Mouse (Mus musculus) midbrain, postnatal 0 days (tissue): ENCODE results near the gene Prr9. TPM values are rescaled to one million over a fixed set of nuclear protein-coding genes. Genes with fewer than 3 reads are reported as not detected.

Experiments used
- ATAC-seq: fragments of 200-750 bp; cut with Nextera tagmentation; 2 replicates; pipeline ENCODE4 v1.8.0; 2017; ENCODE audit warnings: moderate number of reproducible peaks, mild to moderate bottlenecking, moderate TSS enrichment, moderate library complexity; ENCODE audit not compliant: low FRiP score
- DNase-seq: peaks from one replicate; pipeline ENCODE4 v3.0.0-alpha.2; 2015; ENCODE audit warnings: low spot score
- H3K27ac ChIP-seq: fragments of 300-500 bp; sonication (generic); 2 replicates; pipeline ENCODE4 v1.5.1; 2014; ENCODE audit warnings: low read depth, mild to moderate bottlenecking, low read length, mixed read lengths
- H3K27me3 ChIP-seq: fragments of 300-500 bp; sonication (generic); 2 replicates; pipeline ENCODE4 v1.6.1; 2014; ENCODE audit warnings: low read length, control low read depth, mixed read lengths; ENCODE audit not compliant: insufficient read depth
- H3K36me3 ChIP-seq: fragments of 300-500 bp; sonication (generic); 2 replicates; pipeline ENCODE4 v1.6.1; 2014; ENCODE audit warnings: low read length, control low read depth, mixed read lengths; ENCODE audit not compliant: insufficient read depth
- H3K4me1 ChIP-seq: fragments of 300-500 bp; sonication (generic); 2 replicates; pipeline ENCODE4 v1.6.1; 2014; ENCODE audit warnings: mild to moderate bottlenecking, control low read depth, antibody characterized with exemption, low read length, mixed read lengths; ENCODE audit not compliant: insufficient read depth
- H3K4me2 ChIP-seq: fragments of 300-500 bp; sonication (generic); 2 replicates; pipeline ENCODE4 v1.6.1; 2014; ENCODE audit warnings: low read depth, mild to moderate bottlenecking, low read length, mixed read lengths; ENCODE audit not compliant: poor library complexity, severe bottlenecking
- H3K4me3 ChIP-seq: fragments of 300-500 bp; sonication (generic); 2 replicates; pipeline ENCODE4 v1.5.1; 2014; ENCODE audit warnings: low read depth, mild to moderate bottlenecking, low read length, moderate library complexity
- H3K9ac ChIP-seq: fragments of 300-500 bp; sonication (generic); replicated peaks from 2 replicates; pipeline ENCODE4 v1.6.1; 2014; ENCODE audit warnings: mild to moderate bottlenecking, low read length, moderate library complexity, mixed read lengths; ENCODE audit not compliant: poor library complexity, severe bottlenecking
- H3K9me3 ChIP-seq: fragments of 300-500 bp; sonication (generic); 2 replicates; pipeline ENCODE4 v1.6.1; 2016; ENCODE audit warnings: low read length, control low read depth
- CTCF ChIP-seq: IDR thresholded peaks from 2 replicates; pipeline ENCODE4 v1.5.1; 2016; ENCODE audit warnings: antibody characterized with exemption, mild to moderate bottlenecking
- WGBS: fragments of 180-500 bp; shearing (Covaris S2); extraction: QIAGEN DNeasy Blood & Tissue Kit; methylation state at CpG from one replicate; pipeline ENCODE4 v1.1.7; 2014; 5-methylcytosine and 5-hydroxymethylcytosine counted together
- polyA plus RNA-seq: library from polyadenylated mRNA; unstranded; fragments of >200 nt; fragmentation: Nextera tagmentation; extraction: Ambion mirVana; gene quantifications from 2 replicates; pipeline ENCODE4 v1.2.1, GENCODE M21; 2015
- total RNA-seq: library from RNA; depleted of rRNA; stranded (reverse); fragments of >200 nt; gene quantifications from 2 replicates; pipeline ENCODE4 v1.2.3, GENCODE M21; 2014

Gene Prr9
- total and polyA plus RNA-seq, 2 experiments from 2014 or later: 0.33 TPM; not detected in 1

DNA sequence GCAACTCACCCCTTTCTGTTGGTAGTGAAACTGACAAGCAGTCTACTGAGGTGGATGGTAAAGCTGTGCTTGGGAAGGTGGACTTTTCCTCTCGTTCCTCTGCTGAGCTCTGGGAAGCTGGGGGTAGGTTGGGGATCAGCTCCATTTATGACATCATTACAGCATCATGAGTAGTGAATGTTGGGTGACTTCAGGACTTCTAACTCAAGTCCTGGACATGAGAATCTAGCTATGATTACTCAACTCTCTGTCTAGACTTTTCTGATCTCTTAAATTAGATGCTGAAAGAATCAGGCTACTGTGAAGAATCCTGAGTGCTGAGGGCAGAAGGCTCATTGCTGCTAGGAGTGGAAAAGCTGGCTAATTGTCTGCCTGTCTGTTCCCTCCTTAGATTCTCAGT, 18.9 kb upstream of the Prr9 start, which contains the start of gene Lelp1:
Gene Lelp1, minus strand, starts transcription at position 101 of the 400 bp plus-strand sequence.
- TF ChIP-seq CTCF: no peak
- Histone ChIP-seq H3K9me3 (no peaks in the 10 kb centered on the region), H3K27ac (no peak within 1 kb of the TSS), H3K36me3 (no peaks in the 10 kb centered on the region), H3K9ac (no peak within 1 kb of the TSS), H3K27me3 (no peaks in the 10 kb centered on the region), H3K4me2 (no peak within 1 kb of the TSS), H3K4me1 (no peaks in the 10 kb centered on the region), H3K4me3 (no peak within 1 kb of the TSS)
- ATAC-seq (no peak), DNase-seq (no peak)
- WGBS: 84% methylated on average over 1 of the region's 1 CpGs

DNA sequence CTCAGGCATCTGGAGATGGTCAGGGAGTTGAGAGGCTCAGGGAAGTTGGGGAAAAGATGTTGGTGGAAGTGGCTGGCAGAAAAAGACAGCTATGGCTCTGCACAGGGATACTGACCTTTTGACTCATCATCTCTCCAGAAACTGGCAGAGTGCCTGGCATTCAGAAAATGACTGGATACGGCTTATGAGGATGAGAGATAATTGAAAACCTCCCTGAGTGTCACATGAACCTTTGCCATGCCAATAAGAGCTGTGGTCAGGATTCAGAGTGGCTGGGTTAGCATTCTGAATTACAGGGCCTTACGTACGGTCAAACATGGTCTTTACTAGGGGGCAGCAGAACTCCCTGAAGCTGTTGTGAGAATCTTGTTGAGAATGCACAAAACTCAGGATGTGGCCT, 2.8 kb downstream of the Prr9 start:
- no peak for ATAC-seq
- WGBS: 88% methylated on average over 3 of the region's 3 CpGs
- TF ChIP-seq CTCF: no peak
- no peak overlapping the region for H3K4me2 ChIP-seq
- no peak for DNase-seq
- H3K9me3 ChIP-seq: no peaks in the 10 kb centered on the region
- H3K4me1 ChIP-seq: no peaks in the 10 kb centered on the region
- H3K36me3 ChIP-seq: no peaks in the 10 kb centered on the region
- no peak overlapping the region for H3K4me3 ChIP-seq
- H3K9ac ChIP-seq: no peak overlapping the region
- no peak overlapping the region for H3K27ac ChIP-seq
- H3K27me3 ChIP-seq: no peaks in the 10 kb centered on the region

GRCm38 (mm10) chr3:92117930-92118329, 5.8 kb downstream of the Prr9 start:
- TF ChIP-seq CTCF: peak; percentile 69
- no peak overlapping the region for H3K9ac ChIP-seq
- H3K36me3 ChIP-seq: no peaks in the 10 kb centered on the region
- 39% methylated on average over 3 of the region's 3 CpGs for WGBS
- no peak overlapping the region for H3K4me3 ChIP-seq
- H3K4me2 ChIP-seq: no peak overlapping the region
- H3K27ac ChIP-seq: no peak overlapping the region
- no peaks in the 10 kb centered on the region for H3K9me3 ChIP-seq
- H3K27me3 ChIP-seq: no peaks in the 10 kb centered on the region
- DNase-seq (peak; percentile 54), ATAC-seq (no peak)
- H3K4me1 ChIP-seq: no peaks in the 10 kb centered on the region

GRCm38 (mm10) chr3:92111526-92111925, 12.2 kb downstream of the Prr9 start:
- ATAC-seq (no peak), DNase-seq (no peak)
- no peaks in the 10 kb centered on the region for H3K27me3 ChIP-seq
- TF ChIP-seq CTCF: no peak
- H3K9ac ChIP-seq: no peak overlapping the region
- H3K4me3 ChIP-seq: no peak overlapping the region
- H3K4me2 ChIP-seq: no peak overlapping the region
- H3K9me3 ChIP-seq: no peaks in the 10 kb centered on the region
- no peaks in the 10 kb centered on the region for H3K4me1 ChIP-seq
- no peaks in the 10 kb centered on the region for H3K36me3 ChIP-seq
- H3K27ac ChIP-seq: no peak overlapping the region

- Histone ChIP-seq H3K9me3 (no peaks in the 10 kb centered on the region), H3K4me3 (no peak overlapping the region), H3K27me3 (no peaks in the 10 kb centered on the region), H3K4me2 (no peak overlapping the region), H3K4me1 (no peaks in the 10 kb centered on the region), H3K27ac (no peak overlapping the region), H3K36me3 (no peaks in the 10 kb centered on the region), H3K9ac (no peak overlapping the region)
- TF ChIP-seq CTCF: no peak
- DNase-seq (peak; percentile 1), ATAC-seq (no peak)
Measured at GRCm38 (mm10) chr3:92110790-92111189, 13.0 kb downstream of the Prr9 start.

DNA sequence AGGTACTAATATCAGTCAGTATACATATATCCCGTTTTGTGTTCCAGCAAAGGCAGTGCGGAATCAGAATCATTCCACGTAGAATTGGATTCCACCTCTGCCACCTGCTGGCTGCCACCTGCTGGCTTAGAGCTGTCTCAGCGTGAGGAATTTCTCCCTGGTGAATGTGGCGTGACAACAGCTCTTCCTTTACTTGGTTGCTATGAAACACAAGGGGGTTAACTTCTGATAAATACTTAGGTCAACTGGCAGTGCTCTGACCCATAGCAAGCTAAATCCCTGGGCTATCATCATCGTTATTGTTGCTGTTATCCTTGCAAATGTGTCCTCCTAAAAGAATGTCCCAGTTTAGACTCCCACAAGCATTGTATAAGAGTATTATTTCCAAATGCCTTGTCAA, 17.2 kb downstream of the Prr9 start:
- 2% methylated on average over 6 of the region's 6 CpGs for WGBS
- Histone ChIP-seq H3K27me3 (no peaks in the 10 kb centered on the region), H3K9me3 (no peaks in the 10 kb centered on the region), H3K36me3 (no peaks in the 10 kb centered on the region), H3K27ac (no peak overlapping the region), H3K4me3 (no peak overlapping the region), H3K4me1 (no peaks in the 10 kb centered on the region), H3K9ac (no peak overlapping the region), H3K4me2 (no peak overlapping the region)
- peak; percentile 49; the same call in 1 of the 2 replicates for ATAC-seq
- DNase-seq: peak; percentile 45
- TF ChIP-seq CTCF: peak; percentile 79
